ENCODE assay signal across 16 mouse cellular contexts in the genomic region with DNA sequence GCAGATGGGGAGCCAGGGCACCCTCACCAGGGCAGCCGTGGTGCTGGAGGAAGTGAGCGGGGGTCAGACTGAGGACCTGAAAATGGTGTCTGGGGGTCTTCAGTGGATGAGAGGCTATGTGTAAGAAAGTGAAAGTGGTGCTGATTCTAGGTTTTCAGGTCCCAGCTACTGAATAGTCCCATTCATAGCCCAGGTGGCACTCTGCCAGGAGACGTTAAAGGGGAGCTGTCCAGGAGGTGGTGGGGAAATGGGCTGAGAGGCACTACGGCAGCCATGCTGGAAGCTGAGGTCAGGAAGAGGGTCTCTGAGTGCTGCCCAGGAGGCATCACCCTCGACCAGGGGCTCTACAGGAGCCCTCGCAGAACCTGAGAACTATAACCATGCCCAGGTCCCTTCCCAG. TPM values are rescaled to one million over a fixed set of nuclear protein-coding genes. Genes with fewer than 3 reads are reported as not detected.
DNase-seq lines count a peak whose midpoint lies in the region; ATAC-seq lines count a peak whose summit lies in the region.
"Had no signal": no experiment of that assay in that cellular context is flagged by ENCODE, and none has a peak within 500 bp of the region (broad histone marks: within the 10 kb centered on the region; RNA-seq: fewer than 3 reads in every experiment).

No protein-coding gene starts in this region.

- H3K9me3 ChIP-seq in forebrain, embryonic 14.5 days (replicated peaks; ENCODE audit: control insufficient read depth, low read length): no peaks in the 10 kb centered on the region
- no peaks in the 10 kb centered on the region for H3K9me3 ChIP-seq in forebrain, embryonic 16.5 days (ENCODE audit: control insufficient read depth, low read length)
- H3K9me3 ChIP-seq in hindbrain, embryonic 16.5 days (ENCODE audit: control insufficient read depth, low read length): no peaks in the 10 kb centered on the region
- H3K9me3 ChIP-seq: liver, embryonic 12.5 days had no signal

- no peaks in the 10 kb centered on the region for H3K4me1 ChIP-seq in forebrain, embryonic 14.5 days (ENCODE audit: control insufficient read depth, insufficient read depth, low read length)
- H3K4me1 ChIP-seq in forebrain, embryonic 16.5 days (replicated peaks; ENCODE audit: control insufficient read depth, insufficient read depth, low read length): 0 out of 2 replicates have a peak, but pooled peaks cover 7% of the 10 kb centered on the region
- peaks cover 8% of the 10 kb centered on the region; the same call in 1 of the 2 replicates for H3K4me1 ChIP-seq in hindbrain, embryonic 16.5 days (ENCODE audit: control insufficient read depth, insufficient read depth, low read depth, low read length)
- H3K4me1 ChIP-seq: liver, embryonic 12.5 days had no signal

- H3K9ac ChIP-seq in forebrain, embryonic 14.5 days (ENCODE audit: low read length): no peak overlapping the region
- no peak overlapping the region for H3K9ac ChIP-seq in forebrain, embryonic 16.5 days (replicated peaks; ENCODE audit: low read depth, low read length)
- no peak overlapping the region for H3K9ac ChIP-seq in hindbrain, embryonic 16.5 days (ENCODE audit: low read depth, low read length)
- H3K9ac ChIP-seq: liver, embryonic 12.5 days had no signal

- WGBS in forebrain, embryonic 14.5 days: 49% methylated on average over 6 of the region's 6 CpGs
- 48% methylated on average over 6 of the region's 6 CpGs for WGBS in forebrain, embryonic 16.5 days
- 55% methylated on average over 6 of the region's 6 CpGs for WGBS in hindbrain, embryonic 16.5 days

- H3K4me2 ChIP-seq in forebrain, embryonic 14.5 days (ENCODE audit: low read length): no peak overlapping the region
- H3K4me2 ChIP-seq in forebrain, embryonic 16.5 days (ENCODE audit: low read length): no peak overlapping the region
- no peak overlapping the region for H3K4me2 ChIP-seq in hindbrain, embryonic 16.5 days (ENCODE audit: low read length)
- H3K4me2 ChIP-seq: liver, embryonic 12.5 days had no signal

- H3K27me3 ChIP-seq in forebrain, embryonic 14.5 days (replicated peaks; ENCODE audit: control insufficient read depth, insufficient read depth, low read length): no peaks in the 10 kb centered on the region
- no peaks in the 10 kb centered on the region for H3K27me3 ChIP-seq in forebrain, embryonic 16.5 days (replicated peaks; ENCODE audit: control insufficient read depth, insufficient read depth, low read length)
- no peaks in the 10 kb centered on the region for H3K27me3 ChIP-seq in hindbrain, embryonic 16.5 days (replicated peaks; ENCODE audit: control insufficient read depth, insufficient read depth, low read length)
- H3K27me3 ChIP-seq: liver, embryonic 12.5 days had no signal

- peaks cover 19% of the 10 kb centered on the region for H3K36me3 ChIP-seq in forebrain, embryonic 14.5 days (ENCODE audit: control insufficient read depth, insufficient read depth, low read length)
- peaks cover 5% of the 10 kb centered on the region; the same call in 1 of the 2 replicates for H3K36me3 ChIP-seq in forebrain, embryonic 16.5 days (ENCODE audit: control insufficient read depth, insufficient read depth)
- peaks cover 5% of the 10 kb centered on the region; the same call in 1 of the 2 replicates for H3K36me3 ChIP-seq in hindbrain, embryonic 16.5 days (ENCODE audit: control insufficient read depth, insufficient read depth, low read length)

- peak; percentile 71 for DNase-seq in forebrain, embryonic 14.5 days (ENCODE audit: low spot score)
- DNase-seq in left cerebral cortex, postnatal 4 days: peak; percentile 49
- no peak for DNase-seq in left cerebral cortex, adult 11 months (ENCODE audit: low spot score)
- peak; percentile 49 for DNase-seq in NIH3T3 (ENCODE audit: low read depth)
- no peak for DNase-seq in adrenal gland, adult 8-10 months
- DNase-seq in urinary bladder, postnatal 10 days (ENCODE audit: low spot score): no peak
- DNase-seq: B cell, adult 2 months; heart, adult 11 months had no signal

- no peak overlapping the region for H3K27ac ChIP-seq in forebrain, embryonic 14.5 days (ENCODE audit: low read depth, low read length)
- H3K27ac ChIP-seq in forebrain, embryonic 16.5 days (ENCODE audit: low read length): no peak overlapping the region
- H3K27ac ChIP-seq in hindbrain, embryonic 16.5 days (ENCODE audit: low read depth, low read length): peak overlapping the region; percentile 48; the same call in 1 of the 2 replicates
- H3K27ac ChIP-seq: liver, embryonic 12.5 days had no signal

- ATAC-seq in forebrain, embryonic 14.5 days: peak; percentile 20
- ATAC-seq in forebrain, embryonic 16.5 days: no peak; the same call in 1 of the 2 replicates
- peak; percentile 37; the same call in 1 of the 2 replicates for ATAC-seq in hindbrain, embryonic 16.5 days
- ATAC-seq: intestine, postnatal 0 days; liver, embryonic 12.5 days had no signal

- H3K4me3 ChIP-seq in forebrain, embryonic 14.5 days (ENCODE audit: low read depth, low read length): no peak overlapping the region
- H3K4me3 ChIP-seq in forebrain, embryonic 16.5 days (replicated peaks; ENCODE audit: low read length): no peak overlapping the region
- no peak overlapping the region for H3K4me3 ChIP-seq in hindbrain, embryonic 16.5 days (ENCODE audit: low read length)
- H3K4me3 ChIP-seq: liver, embryonic 12.5 days had no signal

- intact Hi-C loops in left cerebral cortex, postnatal 4 days (cut with DNase I): no loop called here

RNA-seq across cellular contexts. Expression of a gene that starts 15.5 kb away (rescaled TPM):
- polyA plus RNA-seq in forebrain, embryonic 14.5 days (2014; fragmentation: Nextera tagmentation; extraction: Ambion mirVana): 3.6 and 3.9 TPM in 2 replicates
- polyA plus RNA-seq in forebrain, embryonic 16.5 days (2015; fragmentation: Nextera tagmentation; extraction: Ambion mirVana): 5.0 and 7.0 TPM in 2 replicates
- total RNA-seq in left cerebral cortex, postnatal 4 days (2021): 10 to 100 TPM; 44.1 to 51.1 TPM
- polyA plus RNA-seq in hindbrain, embryonic 16.5 days (2015; fragmentation: Nextera tagmentation; extraction: Ambion mirVana): 6.5 and 6.7 TPM in 2 replicates
- 10 to 100 TPM; 64.3 to 87.0 (median 76.1) TPM for total RNA-seq in adrenal gland, adult 8-10 months (2022)

RNA-seq across cellular contexts. Expression of a gene that starts 25.6 kb away (rescaled TPM):
- 0.07 TPM in 1 of 2 replicates, not detected in the other for polyA plus RNA-seq in forebrain, embryonic 14.5 days (2014; fragmentation: Nextera tagmentation; extraction: Ambion mirVana)
- 0.08 TPM in 1 of 2 replicates, not detected in the other for polyA plus RNA-seq in forebrain, embryonic 16.5 days (2015; fragmentation: Nextera tagmentation; extraction: Ambion mirVana)
- total RNA-seq in left cerebral cortex, postnatal 4 days (2021): 1 to 10 TPM; 1.1 to 1.7 TPM
- 0.54 and 0.81 TPM in 2 replicates for polyA plus RNA-seq in hindbrain, embryonic 16.5 days (2015; fragmentation: Nextera tagmentation; extraction: Ambion mirVana)
- total RNA-seq in adrenal gland, adult 8-10 months (2022): 1 to 10 TPM; 1.3 to 5.1 (median 2.6) TPM
- total RNA-seq: megakaryocyte, adult 5-6 weeks; MEL had no signal
- polyA plus RNA-seq: liver, embryonic 12.5 days; neural tube, embryonic 11.5 days had no signal

RNA-seq across cellular contexts. Expression of a gene that starts 30.8 kb away (rescaled TPM):
- 0.12 TPM in 1 of 2 replicates, not detected in the other for polyA plus RNA-seq in forebrain, embryonic 14.5 days (2014; fragmentation: Nextera tagmentation; extraction: Ambion mirVana)
- polyA plus RNA-seq in forebrain, embryonic 16.5 days (2015; fragmentation: Nextera tagmentation; extraction: Ambion mirVana): 0.13 and 0.19 TPM in 2 replicates
- total RNA-seq in left cerebral cortex, postnatal 4 days (2021): under 1 TPM; 0.38 to 0.46 TPM
- 0.34 and 0.45 TPM in 2 replicates for polyA plus RNA-seq in hindbrain, embryonic 16.5 days (2015; fragmentation: Nextera tagmentation; extraction: Ambion mirVana)
- total RNA-seq in adrenal gland, adult 8-10 months (2022): 1 to 10 TPM; 1.1 to 2.7 (median 2.1) TPM
- total RNA-seq: MEL had no signal

RNA-seq across cellular contexts. Expression of a gene that starts 36.2 kb away (rescaled TPM):
- 2.5 TPM in 1 of 2 replicates, not detected in the other for polyA plus RNA-seq in forebrain, embryonic 14.5 days (2014; fragmentation: Nextera tagmentation; extraction: Ambion mirVana)
- 0.99 and 1.4 TPM in 2 replicates for polyA plus RNA-seq in forebrain, embryonic 16.5 days (2015; fragmentation: Nextera tagmentation; extraction: Ambion mirVana)
- 1 to 10 TPM in 1 of 2 experiments, under 1 TPM in 1; 0.42 to 2.2 TPM for total RNA-seq in left cerebral cortex, postnatal 4 days (2021)
- 0.32 TPM in 1 of 2 replicates, not detected in the other for polyA plus RNA-seq in hindbrain, embryonic 16.5 days (2015; fragmentation: Nextera tagmentation; extraction: Ambion mirVana)
- total RNA-seq in adrenal gland, adult 8-10 months (2022): 1 to 10 TPM in 1 of 4 experiments, not detected in 3; 3.7 TPM
- polyA plus RNA-seq: intestine, postnatal 0 days; neural tube, embryonic 11.5 days; stomach, embryonic 16.5 days had no signal

RNA-seq across cellular contexts. Expression of a gene that starts 43.3 kb away (rescaled TPM):
- polyA plus RNA-seq in forebrain, embryonic 14.5 days (2014; fragmentation: Nextera tagmentation; extraction: Ambion mirVana): 15.1 and 19.7 TPM in 2 replicates
- 18.8 and 27.8 TPM in 2 replicates for polyA plus RNA-seq in forebrain, embryonic 16.5 days (2015; fragmentation: Nextera tagmentation; extraction: Ambion mirVana)
- total RNA-seq in left cerebral cortex, postnatal 4 days (2021): 10 to 100 TPM; 19.8 to 23.8 TPM
- polyA plus RNA-seq in hindbrain, embryonic 16.5 days (2015; fragmentation: Nextera tagmentation; extraction: Ambion mirVana): 42.9 and 51.5 TPM in 2 replicates
- total RNA-seq in adrenal gland, adult 8-10 months (2022): 10 to 100 TPM; 10.2 to 21.0 (median 17.6) TPM
- total RNA-seq: megakaryocyte, adult 5-6 weeks; MEL had no signal

Comparison
In these comparisons a context has a peak if more than half of its experiments do, and no peak if none do; other contexts are left out.
1. DNase-seq: peak in forebrain, embryonic 14.5 days (single experiment), left cerebral cortex, postnatal 4 days (single experiment) and NIH3T3 (single experiment); none in left cerebral cortex, adult 11 months (single experiment), adrenal gland, adult 8-10 months (single experiment) and urinary bladder, postnatal 10 days (single experiment).